Mouse (Mus musculus) forebrain, embryonic 16.5 days (tissue): ENCODE measurements around the gene Zfp619. TPM values are rescaled to one million over a fixed set of nuclear protein-coding genes. Genes with fewer than 3 reads are reported as not detected.

Source experiments
- ATAC-seq: fragments of 200-750 bp; cut with Nextera tagmentation; 2 replicates; pipeline ENCODE4 v1.8.0; 2017; ENCODE audit warnings: mild to moderate bottlenecking, moderate library complexity
- H3K27ac ChIP-seq: fragments of 300-500 bp; sonication (generic); 2 replicates; pipeline ENCODE4 v1.5.1; 2014; ENCODE audit warnings: low read length, control low read depth
- H3K27me3 ChIP-seq: fragments of 300-500 bp; sonication (generic); replicated peaks from 2 replicates; pipeline ENCODE4 v1.6.1; 2014; ENCODE audit warnings: low read length; ENCODE audit not compliant: control insufficient read depth, insufficient read depth
- H3K36me3 ChIP-seq: fragments of 300-500 bp; sonication (generic); 2 replicates; pipeline ENCODE4 v1.6.1; 2014; ENCODE audit not compliant: control insufficient read depth, insufficient read depth
- H3K4me1 ChIP-seq: fragments of 300-500 bp; sonication (generic); replicated peaks from 2 replicates; pipeline ENCODE4 v1.6.1; 2014; ENCODE audit warnings: low read length; ENCODE audit not compliant: control insufficient read depth, insufficient read depth
- H3K4me2 ChIP-seq: fragments of 300-500 bp; sonication (generic); 2 replicates; pipeline ENCODE4 v1.6.1; 2014; ENCODE audit warnings: mild to moderate bottlenecking, low read length, control low read depth
- H3K4me3 ChIP-seq: fragments of 300-500 bp; sonication (generic); replicated peaks from 2 replicates; pipeline ENCODE4 v1.5.1; 2014; ENCODE audit warnings: mild to moderate bottlenecking, low read length, control low read depth
- H3K9ac ChIP-seq: fragments of 300-500 bp; sonication (generic); replicated peaks from 2 replicates; pipeline ENCODE4 v1.6.1; 2014; ENCODE audit warnings: low read depth, low read length, control low read depth
- H3K9me3 ChIP-seq: fragments of 300-500 bp; sonication (generic); 2 replicates; pipeline ENCODE4 v1.6.1; 2016; ENCODE audit warnings: low read length; ENCODE audit not compliant: control insufficient read depth
- WGBS: fragments of 180-500 bp; shearing (Covaris S2); extraction: QIAGEN DNeasy Blood & Tissue Kit; methylation state at CpG from one replicate; pipeline ENCODE4 v1.1.7; 2014; 5-methylcytosine and 5-hydroxymethylcytosine counted together
- polyA plus RNA-seq: library from polyadenylated mRNA; unstranded; fragments of >200 nt; fragmentation: Nextera tagmentation; extraction: Ambion mirVana; gene quantifications from 2 replicates; pipeline ENCODE4 v1.2.1, GENCODE M21; 2015

The Zfp619 gene
- polyA plus RNA-seq, 1 experiment from 2014 or later: 3.0 TPM

GRCm38 (mm10) chr7:39543151-39543550 lies 25.6 kb downstream of the Zfp619 start:
- no peak for ATAC-seq
- no peak overlapping the region for H3K27ac ChIP-seq
- 82% methylated on average over 1 of the region's 1 CpGs for WGBS

GRCm38 (mm10) chr7:39544242-39545111 lies 26.9 kb downstream of the Zfp619 start:
- peak overlapping the region; percentile 79 for H3K9ac ChIP-seq
- no peaks in the 10 kb centered on the region for H3K27me3 ChIP-seq
- H3K36me3 ChIP-seq: no peaks in the 10 kb centered on the region
- no peaks in the 10 kb centered on the region for H3K9me3 ChIP-seq
- H3K27ac ChIP-seq: peak overlapping the region; percentile 71
- peak overlapping the region; percentile 83 for H3K4me2 ChIP-seq
- under 1% methylated on average over 43 of the region's 43 CpGs for WGBS
- H3K4me3 ChIP-seq: peak overlapping the region; percentile 58
- ATAC-seq: peak; percentile 96
- H3K4me1 ChIP-seq: peaks cover 5% of the 10 kb centered on the region; the same call in 1 of the 2 replicates

More at GRCm38 (mm10) chr7:39543151-39543550, 25.6 kb downstream of the Zfp619 start:
- H3K4me2 ChIP-seq: no peak overlapping the region
- H3K4me1 ChIP-seq: peaks cover 5% of the 10 kb centered on the region; the same call in 1 of the 2 replicates
- no peaks in the 10 kb centered on the region for H3K9me3 ChIP-seq
- H3K36me3 ChIP-seq: no peaks in the 10 kb centered on the region; the same call in 1 of the 2 replicates
- H3K4me3 ChIP-seq: no peak overlapping the region
- no peaks in the 10 kb centered on the region for H3K27me3 ChIP-seq
- H3K9ac ChIP-seq: no peak overlapping the region

- Histone ChIP-seq H3K4me3 (peak overlapping the region; percentile 58), H3K27ac (no peak overlapping the region), H3K27me3 (no peaks in the 10 kb centered on the region), H3K4me1 (peaks cover 5% of the 10 kb centered on the region; the same call in 1 of the 2 replicates), H3K4me2 (peak overlapping the region; percentile 83), H3K9me3 (no peaks in the 10 kb centered on the region), H3K9ac (peak overlapping the region; percentile 79; the same call in 1 of the 2 replicates), H3K36me3 (no peaks in the 10 kb centered on the region)
- WGBS: 52% methylated on average over 10 of the region's 10 CpGs
- no peak for ATAC-seq
Observed at GRCm38 (mm10) chr7:39545134-39545533, 27.6 kb downstream of the Zfp619 start.

- H3K9ac ChIP-seq: no peak overlapping the region
- H3K27ac ChIP-seq: no peak overlapping the region
- peaks cover 13% of the 10 kb centered on the region for H3K4me1 ChIP-seq
- H3K36me3 ChIP-seq: no peaks in the 10 kb centered on the region
- no peak overlapping the region for H3K4me2 ChIP-seq
- no peaks in the 10 kb centered on the region for H3K9me3 ChIP-seq
- 44% methylated on average over 2 of the region's 2 CpGs for WGBS
- ATAC-seq: no peak
- no peaks in the 10 kb centered on the region for H3K27me3 ChIP-seq
- no peak overlapping the region for H3K4me3 ChIP-seq
Observed at GRCm38 (mm10) chr7:39549336-39549735, 31.8 kb downstream of the Zfp619 start.

GRCm38 (mm10) chr7:39551976-39552891 lies 34.7 kb downstream of the Zfp619 start:
- Histone ChIP-seq H3K27ac (peak overlapping the region; percentile 95), H3K4me1 (peaks cover 11% of the 10 kb centered on the region), H3K9me3 (no peaks in the 10 kb centered on the region), H3K9ac (peak overlapping the region; percentile 84), H3K36me3 (peaks cover 9% of the 10 kb centered on the region), H3K4me2 (peak overlapping the region; percentile 73), H3K4me3 (peak overlapping the region; percentile 87), H3K27me3 (no peaks in the 10 kb centered on the region)
- ATAC-seq: peak; percentile 99
- WGBS: 2% methylated on average over 52 of the region's 52 CpGs

- Histone ChIP-seq H3K4me3 (peak overlapping the region; percentile 87), H3K27me3 (no peaks in the 10 kb centered on the region), H3K27ac (no peak overlapping the region), H3K36me3 (peaks cover 9% of the 10 kb centered on the region), H3K9me3 (no peaks in the 10 kb centered on the region), H3K9ac (peak overlapping the region; percentile 84; the same call in 1 of the 2 replicates), H3K4me2 (peak overlapping the region; percentile 73), H3K4me1 (peaks cover 11% of the 10 kb centered on the region)
- 15% methylated on average over 5 of the region's 5 CpGs for WGBS
- no peak for ATAC-seq
Observed at GRCm38 (mm10) chr7:39552993-39553392, 35.4 kb downstream of the Zfp619 start.

GRCm38 (mm10) chr7:39553871-39554270 lies 36.3 kb downstream of the Zfp619 start:
- H3K36me3 ChIP-seq: peaks cover 9% of the 10 kb centered on the region
- H3K9ac ChIP-seq: no peak overlapping the region
- 85% methylated on average over 4 of the region's 4 CpGs for WGBS
- H3K4me1 ChIP-seq: peaks cover 11% of the 10 kb centered on the region
- H3K4me3 ChIP-seq: no peak overlapping the region
- no peak overlapping the region for H3K4me2 ChIP-seq
- ATAC-seq: no peak
- H3K9me3 ChIP-seq: no peaks in the 10 kb centered on the region
- no peak overlapping the region for H3K27ac ChIP-seq
- no peaks in the 10 kb centered on the region for H3K27me3 ChIP-seq

GRCm38 (mm10) chr7:39580066-39580465 lies 62.5 kb downstream of the Zfp619 start:
- Histone ChIP-seq H3K27ac (no peak overlapping the region), H3K4me2 (no peak overlapping the region), H3K36me3 (no peaks in the 10 kb centered on the region), H3K9ac (no peak overlapping the region), H3K9me3 (no peaks in the 10 kb centered on the region), H3K4me3 (no peak overlapping the region), H3K27me3 (no peaks in the 10 kb centered on the region), H3K4me1 (no peaks in the 10 kb centered on the region)
- ATAC-seq: no peak
- 72% methylated on average over 2 of the region's 2 CpGs for WGBS

GRCm38 (mm10) chr7:39580601-39581000 lies 63.0 kb downstream of the Zfp619 start:
- H3K27ac ChIP-seq: no peak overlapping the region

More at GRCm38 (mm10) chr7:39580601-39581000, 63.0 kb downstream of the Zfp619 start:
- ATAC-seq: no peak
- Histone ChIP-seq H3K27me3 (no peaks in the 10 kb centered on the region), H3K9ac (no peak overlapping the region), H3K36me3 (no peaks in the 10 kb centered on the region), H3K9me3 (no peaks in the 10 kb centered on the region), H3K4me3 (no peak overlapping the region), H3K4me2 (no peak overlapping the region), H3K4me1 (no peaks in the 10 kb centered on the region)
- WGBS: 93% methylated on average over 2 of the region's 2 CpGs
